Mouse (Mus musculus) embryonic fibroblast, embryonic 13.5 days (primary cell): ENCODE data around the gene Rab5if. TPM values are rescaled to one million over a fixed set of nuclear protein-coding genes. Genes with fewer than 3 reads are reported as not detected.
"Not testable (repeated sequence)": the region's sequence is repeated elsewhere in the genome, so short reads cannot be mapped to it uniquely, and the experiment has no call there.

Source experiments
- H3K27ac ChIP-seq: 2 replicates; pipeline ENCODE4 v1.5.1; 2012; ENCODE audit warnings: low read length, control low read depth, inconsistent platforms; ENCODE audit not compliant: insufficient read depth
- H3K4me1 ChIP-seq: 2 replicates; pipeline ENCODE4 v1.6.1; 2011; ENCODE audit warnings: low read length; ENCODE audit not compliant: control insufficient read depth, insufficient read depth
- H3K4me3 ChIP-seq: 2 replicates; pipeline ENCODE4 v1.5.1; 2011; ENCODE audit warnings: mild to moderate bottlenecking, control low read depth, low read length; ENCODE audit not compliant: insufficient read depth
- CTCF ChIP-seq: IDR thresholded peaks from 2 replicates; pipeline ENCODE4 v1.5.1; 2011; ENCODE audit warnings: mild to moderate bottlenecking, control low read depth, low read length, moderate library complexity, borderline replicate concordance; ENCODE audit not compliant: insufficient read depth
- POLR2A ChIP-seq: IDR thresholded peaks from 2 replicates; pipeline ENCODE4 v1.6.1; 2011; ENCODE audit warnings: low read depth, mild to moderate bottlenecking, control low read depth, low read length, moderate library complexity
- polyA plus RNA-seq: library from polyadenylated mRNA; stranded (reverse); fragments of >200 nt; gene quantifications from 2 replicates; pipeline ENCODE4 v1.2.4, GENCODE M21; 2011; ENCODE audit warnings: low read depth; ENCODE audit not compliant: missing spikeins, insufficient read length

Rab5if gene
- polyA plus RNA-seq, 1 experiment: 125 TPM

GRCm38 (mm10) chr2:156840301-156841027, 22.5 kb upstream of the Rab5if start:
- H3K4me3 ChIP-seq: peak overlapping the region; percentile 72
- TF ChIP-seq CTCF: no peak
- TF ChIP-seq POLR2A: no peak
- peaks cover 12% of the 10 kb centered on the region for H3K4me1 ChIP-seq
- no peak overlapping the region for H3K27ac ChIP-seq

- Histone ChIP-seq H3K4me1 (peaks cover 12% of the 10 kb centered on the region), H3K4me3 (peak overlapping the region; percentile 72), H3K27ac (peak overlapping the region; percentile 38; the same call in 1 of the 2 replicates)
- TF ChIP-seq POLR2A: 0 out of 2 replicates have a peak, but pooled peaks have one; percentile 47
- no peak for TF ChIP-seq CTCF
Observed at GRCm38 (mm10) chr2:156841028-156841840, 21.7 kb upstream of the Rab5if start.

- H3K4me3 ChIP-seq: peak overlapping the region; percentile 72
- H3K4me1 ChIP-seq: peaks cover 12% of the 10 kb centered on the region
- TF ChIP-seq POLR2A (no peak), CTCF (no peak)
- peak overlapping the region; percentile 74 for H3K27ac ChIP-seq
Observed at GRCm38 (mm10) chr2:156841841-156842706, 20.9 kb upstream of the Rab5if start.

- TF ChIP-seq CTCF (no peak), POLR2A (no peak)
- Histone ChIP-seq H3K4me3 (peak overlapping the region; percentile 72), H3K27ac (no peak overlapping the region), H3K4me1 (peaks cover 12% of the 10 kb centered on the region)
Observed at GRCm38 (mm10) chr2:156842711-156843110, 20.2 kb upstream of the Rab5if start.

GRCm38 (mm10) chr2:156843331-156843730, 19.6 kb upstream of the Rab5if start:
- TF ChIP-seq CTCF (no peak), POLR2A (no peak)
- H3K27ac ChIP-seq: no peak overlapping the region
- peaks cover 12% of the 10 kb centered on the region for H3K4me1 ChIP-seq
- H3K4me3 ChIP-seq: no peak overlapping the region

- Histone ChIP-seq H3K4me3 (no peak overlapping the region), H3K4me1 (peaks cover 12% of the 10 kb centered on the region), H3K27ac (no peak overlapping the region)
- TF ChIP-seq CTCF: no peak
- no peak for TF ChIP-seq POLR2A
Observed at GRCm38 (mm10) chr2:156844715-156845114, 18.2 kb upstream of the Rab5if start.

GRCm38 (mm10) chr2:156847653-156848052, 15.3 kb upstream of the Rab5if start:
- peaks cover 6% of the 10 kb centered on the region for H3K4me1 ChIP-seq
- no peak overlapping the region for H3K4me3 ChIP-seq
- TF ChIP-seq POLR2A (no peak), CTCF (no peak)
- H3K27ac ChIP-seq: no peak overlapping the region

- H3K27ac ChIP-seq: no peak overlapping the region
- H3K4me3 ChIP-seq: no peak overlapping the region
- no peak for TF ChIP-seq CTCF
- TF ChIP-seq POLR2A: no peak
- H3K4me1 ChIP-seq: no peaks in the 10 kb centered on the region
Observed at GRCm38 (mm10) chr2:156848526-156849182, 14.3 kb upstream of the Rab5if start.

- no peaks in the 10 kb centered on the region for H3K4me1 ChIP-seq
- no peak overlapping the region for H3K27ac ChIP-seq
- H3K4me3 ChIP-seq: no peak overlapping the region
- TF ChIP-seq CTCF (no peak), POLR2A (no peak)
Observed at GRCm38 (mm10) chr2:156850505-156850904, 12.4 kb upstream of the Rab5if start.

GRCm38 (mm10) chr2:156853584-156853983, 9.3 kb upstream of the Rab5if start:
- not testable (repeated sequence) for H3K4me3 ChIP-seq, H3K27ac ChIP-seq, H3K4me1 ChIP-seq
